Mouse (Mus musculus) hindbrain, embryonic 15.5 days (tissue): ENCODE results near the gene Zic5. TPM values are rescaled to one million over a fixed set of nuclear protein-coding genes. Genes with fewer than 3 reads are reported as not detected.

Experiments
- ATAC-seq: fragments of 200-750 bp; cut with Nextera tagmentation; 2 replicates; pipeline ENCODE4 v1.8.0; 2017; ENCODE audit warnings: low read depth, moderate number of reproducible peaks, moderate TSS enrichment; ENCODE audit not compliant: low FRiP score
- H3K27ac ChIP-seq: fragments of 300-500 bp; sonication (generic); replicated peaks from 2 replicates; pipeline ENCODE4 v1.5.1; 2015; ENCODE audit warnings: mild to moderate bottlenecking, inconsistent platforms
- H3K27me3 ChIP-seq: fragments of 300-500 bp; sonication (generic); 2 replicates; pipeline ENCODE4 v1.6.1; 2015; ENCODE audit warnings: control low read depth, inconsistent platforms
- H3K36me3 ChIP-seq: fragments of 300-500 bp; sonication (generic); 2 replicates; pipeline ENCODE4 v1.6.1; 2015; ENCODE audit warnings: control low read depth, inconsistent platforms
- H3K4me1 ChIP-seq: fragments of 300-500 bp; sonication (generic); replicated peaks from 2 replicates; pipeline ENCODE4 v1.6.1; 2015; ENCODE audit warnings: control low read depth, inconsistent platforms
- H3K4me2 ChIP-seq: fragments of 300-500 bp; sonication (generic); 2 replicates; pipeline ENCODE4 v1.6.1; 2015; ENCODE audit warnings: moderate library complexity, mild to moderate bottlenecking, inconsistent platforms
- H3K4me3 ChIP-seq: fragments of 300-500 bp; sonication (generic); 2 replicates; pipeline ENCODE4 v1.5.1; 2015; ENCODE audit warnings: mild to moderate bottlenecking, inconsistent platforms
- H3K9ac ChIP-seq: fragments of 300-500 bp; sonication (generic); 2 replicates; pipeline ENCODE4 v1.6.1; 2015; ENCODE audit warnings: inconsistent platforms
- H3K9me3 ChIP-seq: fragments of 300-500 bp; sonication (generic); 2 replicates; pipeline ENCODE4 v1.6.1; 2016; ENCODE audit warnings: control low read depth, inconsistent platforms
- WGBS: fragments of 180-500 bp; shearing (Covaris S2); methylation state at CpG from one replicate; pipeline ENCODE4 v1.1.7; 2015; 5-methylcytosine and 5-hydroxymethylcytosine counted together
- polyA plus RNA-seq: library from polyadenylated mRNA; unstranded; fragments of >200 nt; fragmentation: Nextera tagmentation; extraction: Ambion mirVana; gene quantifications from 2 replicates; pipeline ENCODE4 v1.2.1, GENCODE M21; 2015

Zic5 gene
- polyA plus RNA-seq, 1 experiment from 2014 or later = 17.9 TPM

- H3K4me2 ChIP-seq = peak overlapping the region; percentile 55
- peaks cover 24% of the 10 kb centered on the region for H3K27me3 ChIP-seq
- H3K27ac ChIP-seq = peak overlapping the region; percentile 97
- peak overlapping the region; percentile 59 for H3K9ac ChIP-seq
- ATAC-seq = no peak
- no peaks in the 10 kb centered on the region for H3K9me3 ChIP-seq
- peak overlapping the region; percentile 55 for H3K4me3 ChIP-seq
- peaks cover 15% of the 10 kb centered on the region for H3K4me1 ChIP-seq
- WGBS = 3% methylated on average over 9 of the region's 9 CpGs
- H3K36me3 ChIP-seq = no peaks in the 10 kb centered on the region
Measured at GRCm38 (mm10) chr14:122477971-122478573, 12.6 kb upstream of the Zic5 start.

- no peak for ATAC-seq
- Histone ChIP-seq H3K9me3 (no peaks in the 10 kb centered on the region), H3K36me3 (no peaks in the 10 kb centered on the region), H3K9ac (peak overlapping the region; percentile 59), H3K27me3 (peaks cover 28% of the 10 kb centered on the region), H3K4me2 (peak overlapping the region; percentile 55), H3K4me3 (peak overlapping the region; percentile 55), H3K4me1 (peaks cover 15% of the 10 kb centered on the region), H3K27ac (peak overlapping the region; percentile 97)
- WGBS = 1% methylated on average over 20 of the region's 20 CpGs
Measured at GRCm38 (mm10) chr14:122477261-122477671, 11.8 kb upstream of the Zic5 start.

DNA sequence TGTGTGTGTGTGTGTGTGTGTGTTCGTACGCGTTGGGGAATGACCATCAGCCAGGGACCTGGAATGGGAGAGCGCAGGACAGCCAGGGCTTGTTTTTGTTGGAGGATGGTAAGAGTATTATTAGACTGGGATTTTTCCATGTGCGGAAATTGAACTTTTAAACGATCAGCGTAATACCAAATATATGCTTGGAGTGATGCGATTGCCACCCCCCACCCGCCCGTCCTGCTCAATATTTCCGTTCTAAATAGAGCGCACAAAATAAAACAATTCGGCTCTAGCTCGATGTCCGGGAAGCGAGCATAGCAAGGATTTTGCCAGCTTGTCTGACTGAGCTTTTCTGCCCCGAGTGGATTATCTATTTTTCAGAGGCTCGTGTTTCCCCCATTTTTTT is 11.3 kb upstream of the Zic5 start:
- Histone ChIP-seq H3K4me3 (peak overlapping the region; percentile 55), H3K27me3 (peaks cover 28% of the 10 kb centered on the region), H3K9me3 (no peaks in the 10 kb centered on the region), H3K9ac (peak overlapping the region; percentile 59), H3K4me2 (peak overlapping the region; percentile 55), H3K27ac (peak overlapping the region; percentile 97), H3K4me1 (peaks cover 15% of the 10 kb centered on the region), H3K36me3 (no peaks in the 10 kb centered on the region)
- under 1% methylated on average over 18 of the region's 18 CpGs for WGBS
- no peak for ATAC-seq

DNA sequence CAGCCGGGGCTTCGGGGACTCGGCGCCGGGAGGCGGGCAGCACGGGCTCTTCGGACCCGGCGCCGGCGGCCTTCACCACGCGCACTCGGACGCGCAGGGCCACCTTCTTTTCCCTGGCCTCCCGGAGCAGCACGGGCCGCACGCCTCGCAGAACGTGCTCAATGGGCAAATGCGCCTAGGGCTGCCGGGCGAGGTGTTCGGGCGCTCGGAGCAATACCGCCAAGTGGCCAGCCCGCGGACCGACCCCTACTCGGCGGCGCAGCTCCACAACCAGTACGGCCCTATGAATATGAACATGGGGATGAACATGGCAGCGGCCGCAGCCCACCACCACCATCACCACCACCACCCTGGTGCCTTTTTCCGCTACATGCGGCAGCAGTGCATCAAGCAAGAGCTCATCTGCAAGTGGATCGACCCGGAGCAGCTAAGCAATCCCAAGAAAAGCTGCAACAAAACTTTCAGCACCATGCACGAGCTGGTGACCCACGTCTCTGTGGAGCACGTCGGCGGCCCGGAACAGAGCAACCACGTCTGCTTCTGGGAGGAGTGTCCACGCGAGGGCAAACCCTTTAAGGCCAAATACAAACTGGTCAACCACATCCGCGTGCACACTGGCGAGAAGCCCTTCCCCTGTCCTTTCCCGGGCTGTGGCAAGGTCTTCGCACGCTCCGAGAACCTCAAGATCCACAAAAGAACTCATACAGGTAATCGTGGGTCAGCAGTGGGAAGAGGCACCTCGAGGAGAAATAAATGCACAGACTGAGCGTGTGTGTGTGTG is 10.8 kb upstream of the Zic5 start:
- Histone ChIP-seq H3K4me1 (peaks cover 15% of the 10 kb centered on the region), H3K27ac (peak overlapping the region; percentile 97), H3K9ac (peak overlapping the region; percentile 59), H3K9me3 (no peaks in the 10 kb centered on the region), H3K4me2 (peak overlapping the region; percentile 55), H3K27me3 (peaks cover 30% of the 10 kb centered on the region), H3K36me3 (no peaks in the 10 kb centered on the region), H3K4me3 (peak overlapping the region; percentile 55)
- under 1% methylated on average over 61 of the region's 62 CpGs for WGBS
- ATAC-seq = no peak

DNA sequence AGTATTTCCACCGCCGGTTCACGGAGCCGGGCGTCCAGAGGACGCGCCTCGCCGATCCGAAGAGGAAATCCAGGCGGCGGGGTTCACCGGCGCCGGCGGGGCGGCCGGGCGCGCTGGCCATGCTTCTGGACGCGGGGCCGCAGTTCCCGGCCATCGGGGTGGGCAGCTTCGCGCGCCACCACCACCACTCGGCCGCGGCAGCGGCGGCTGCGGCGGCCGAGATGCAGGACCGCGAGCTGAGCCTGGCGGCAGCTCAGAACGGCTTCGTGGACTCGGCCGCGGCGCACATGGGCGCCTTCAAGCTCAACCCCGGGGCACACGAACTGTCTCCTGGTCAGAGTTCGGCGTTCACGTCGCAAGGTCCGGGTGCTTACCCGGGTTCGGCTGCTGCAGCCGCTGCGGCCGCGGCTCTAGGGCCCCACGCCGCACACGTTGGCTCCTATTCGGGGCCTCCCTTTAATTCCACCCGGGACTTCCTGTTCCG is 10.1 kb upstream of the Zic5 start:
- peak overlapping the region; percentile 55 for H3K4me3 ChIP-seq
- H3K4me1 ChIP-seq = peaks cover 15% of the 10 kb centered on the region
- no peaks in the 10 kb centered on the region for H3K9me3 ChIP-seq
- ATAC-seq = peak; percentile 12; the same call in 1 of the 2 replicates
- no peaks in the 10 kb centered on the region for H3K36me3 ChIP-seq
- peak overlapping the region; percentile 97 for H3K27ac ChIP-seq
- WGBS = under 1% methylated on average over 64 of the region's 65 CpGs
- peaks cover 34% of the 10 kb centered on the region for H3K27me3 ChIP-seq
- peak overlapping the region; percentile 59 for H3K9ac ChIP-seq
- peak overlapping the region; percentile 55 for H3K4me2 ChIP-seq

DNA sequence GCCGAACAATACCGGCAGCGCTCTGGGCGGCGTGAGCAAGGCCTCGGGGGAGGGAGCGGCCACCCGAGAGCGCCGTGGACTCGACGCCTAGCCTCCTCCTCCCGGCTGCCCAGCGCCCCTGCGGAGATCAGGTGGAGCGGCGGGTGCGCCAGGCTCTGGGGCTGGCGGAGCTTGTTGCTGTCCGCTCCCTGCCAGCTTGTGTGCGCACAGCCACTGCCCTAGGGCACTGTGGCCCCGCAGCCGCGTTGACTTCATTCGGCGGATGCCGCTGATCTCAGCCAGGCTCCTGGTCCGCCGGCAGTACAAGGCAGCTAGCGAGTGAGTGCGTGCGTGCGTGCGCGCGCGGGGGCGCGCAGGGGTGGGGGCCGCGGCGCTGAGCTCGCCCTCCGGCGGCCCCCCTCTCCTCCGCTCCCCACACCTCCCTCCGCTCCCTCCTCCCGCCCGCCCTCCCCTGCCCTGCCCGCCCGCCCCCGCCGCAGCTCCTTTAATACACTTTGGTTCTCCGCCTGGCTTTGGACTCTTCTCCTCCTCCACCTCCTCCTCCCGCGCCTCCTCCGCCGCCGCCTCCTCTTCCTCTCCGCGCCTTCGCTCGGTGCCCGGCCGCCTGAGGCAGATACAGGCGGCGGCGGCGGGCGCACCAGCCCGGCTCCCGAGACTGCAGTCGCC is 9.5 kb upstream of the Zic5 start, which contains the start of gene Zic2:
Gene Zic2 (plus strand): TSS at position 545 of the 666 bp plus-strand sequence.
- Histone ChIP-seq H3K9me3 (no peaks in the 10 kb centered on the region), H3K27me3 (peaks cover 34% of the 10 kb centered on the region), H3K9ac (peak within 1 kb of the TSS; percentile 59), H3K27ac (peak within 1 kb of the TSS; percentile 97), H3K4me2 (peak within 1 kb of the TSS; percentile 55), H3K36me3 (no peaks in the 10 kb centered on the region), H3K4me3 (peak within 1 kb of the TSS; percentile 55), H3K4me1 (peaks cover 15% of the 10 kb centered on the region)
- ATAC-seq = peak; percentile 82
- WGBS = under 1% methylated on average over 46 of the region's 73 CpGs

DNA sequence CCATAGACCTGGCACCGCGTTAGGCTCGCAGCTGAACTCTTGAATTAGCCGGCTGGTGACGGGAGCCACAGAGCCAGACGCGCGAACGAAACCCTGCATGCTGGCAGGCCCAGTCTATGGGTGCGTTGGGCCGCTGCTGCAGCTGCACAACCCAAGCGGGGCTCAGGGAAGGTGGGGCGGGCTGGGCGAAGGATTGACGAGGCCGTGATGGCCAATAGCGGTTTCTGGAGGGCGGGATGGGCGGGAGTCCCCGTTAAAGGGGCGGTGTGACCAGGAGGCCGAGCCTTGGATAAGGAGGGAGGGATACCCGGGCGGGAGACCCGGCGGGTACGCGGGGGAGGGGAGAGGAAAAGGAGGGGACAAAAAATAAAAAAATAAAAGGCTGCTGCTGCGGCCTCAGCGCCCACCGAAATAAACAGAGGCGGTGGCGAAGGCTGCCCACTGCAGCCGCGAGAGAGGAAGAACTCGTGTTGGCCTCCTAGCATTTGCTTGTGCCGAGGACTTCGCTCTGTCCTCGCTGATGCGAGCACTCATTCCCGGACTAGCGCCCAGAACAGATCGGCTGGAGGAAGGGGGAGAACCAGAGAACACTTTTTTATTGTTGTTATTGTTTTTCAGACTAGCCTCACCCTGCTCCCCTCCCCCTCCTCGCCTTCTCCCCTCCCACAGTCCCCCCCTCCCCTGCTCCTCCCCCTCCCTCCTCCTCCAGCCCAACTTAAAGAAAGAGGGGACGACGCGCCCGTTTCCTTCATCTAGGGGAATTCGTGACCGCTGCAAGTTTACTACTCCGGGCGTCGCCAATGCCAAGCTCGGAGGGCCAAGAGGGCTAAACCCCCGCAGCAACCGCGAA is 8.8 kb upstream of the Zic5 start:
- WGBS = 1% methylated on average over 57 of the region's 57 CpGs
- Histone ChIP-seq H3K36me3 (no peaks in the 10 kb centered on the region), H3K9ac (peak overlapping the region; percentile 54), H3K27ac (peak overlapping the region; percentile 97), H3K9me3 (no peaks in the 10 kb centered on the region), H3K27me3 (peaks cover 42% of the 10 kb centered on the region), H3K4me3 (peak overlapping the region; percentile 55), H3K4me2 (peak overlapping the region; percentile 55), H3K4me1 (peaks cover 15% of the 10 kb centered on the region)
- peak; percentile 82 for ATAC-seq

DNA sequence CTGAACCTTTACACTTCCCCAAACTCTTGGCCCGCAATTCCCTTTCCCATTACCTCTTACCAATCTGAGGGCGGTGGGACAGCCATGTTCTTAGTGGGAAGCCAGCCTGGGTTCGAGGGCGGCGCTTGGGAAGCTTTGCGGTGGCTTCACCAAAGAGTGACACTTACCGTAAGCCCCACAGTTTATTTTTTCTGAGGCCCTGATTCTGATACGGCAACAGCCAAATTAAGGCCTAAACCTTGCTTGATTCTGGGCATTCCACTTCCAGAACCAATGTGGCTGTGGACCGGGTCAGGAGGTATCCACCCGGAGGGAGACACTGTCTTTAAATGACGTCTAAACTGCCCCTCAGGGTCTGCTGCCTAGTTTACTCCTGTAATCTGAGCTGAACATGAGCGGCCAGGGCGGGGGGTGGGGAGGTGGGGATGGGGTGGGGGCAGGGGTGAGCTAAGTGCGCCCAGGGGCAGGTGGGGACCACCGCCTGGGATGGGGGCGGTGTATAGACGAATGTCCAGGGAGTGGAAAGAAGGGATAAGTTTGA is 7.8 kb upstream of the Zic5 start:
- H3K27me3 ChIP-seq = peaks cover 44% of the 10 kb centered on the region
- peak overlapping the region; percentile 97 for H3K27ac ChIP-seq
- peak overlapping the region; percentile 55 for H3K4me3 ChIP-seq
- 5% methylated on average over 17 of the region's 17 CpGs for WGBS
- peak overlapping the region; percentile 55 for H3K4me2 ChIP-seq
- no peaks in the 10 kb centered on the region for H3K36me3 ChIP-seq
- peaks cover 15% of the 10 kb centered on the region for H3K4me1 ChIP-seq
- no peak for ATAC-seq
- peak overlapping the region; percentile 39; the same call in 1 of the 2 replicates for H3K9ac ChIP-seq
- no peaks in the 10 kb centered on the region for H3K9me3 ChIP-seq

GRCm38 (mm10) chr14:122472647-122473046 is 7.2 kb upstream of the Zic5 start:
- 14% methylated on average over 5 of the region's 5 CpGs for WGBS
- peak overlapping the region; percentile 39; the same call in 1 of the 2 replicates for H3K9ac ChIP-seq
- peaks cover 46% of the 10 kb centered on the region for H3K27me3 ChIP-seq
- peak overlapping the region; percentile 55 for H3K4me2 ChIP-seq
- peak overlapping the region; percentile 55 for H3K4me3 ChIP-seq
- peak overlapping the region; percentile 97 for H3K27ac ChIP-seq
- H3K4me1 ChIP-seq = peaks cover 15% of the 10 kb centered on the region
- no peaks in the 10 kb centered on the region for H3K36me3 ChIP-seq
- ATAC-seq = no peak
- H3K9me3 ChIP-seq = no peaks in the 10 kb centered on the region

DNA sequence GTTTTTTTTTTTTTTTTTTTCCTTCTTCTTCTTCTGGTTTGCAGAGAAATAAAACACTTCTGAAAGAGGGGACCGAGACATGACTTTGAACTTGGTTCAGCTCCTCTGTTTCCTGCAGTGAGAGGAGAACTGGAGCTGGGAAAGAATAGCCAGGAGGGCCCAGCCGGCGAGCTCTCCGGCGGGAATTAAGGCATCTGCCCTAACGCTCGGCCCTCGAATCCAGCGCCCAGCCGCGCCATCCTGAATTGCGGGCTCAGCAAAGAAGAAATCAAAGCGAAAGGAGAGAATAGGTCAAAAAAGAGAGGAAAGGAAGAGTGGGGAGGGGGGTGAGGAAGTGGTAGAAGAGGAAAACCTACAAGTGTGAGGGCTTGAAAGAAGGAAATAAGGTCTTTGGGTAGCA is 6.7 kb upstream of the Zic5 start:
- Histone ChIP-seq H3K4me3 (peak overlapping the region; percentile 55), H3K9ac (peak overlapping the region; percentile 39; the same call in 1 of the 2 replicates), H3K4me2 (peak overlapping the region; percentile 55), H3K4me1 (peaks cover 15% of the 10 kb centered on the region), H3K27ac (peak overlapping the region; percentile 97), H3K27me3 (peaks cover 50% of the 10 kb centered on the region), H3K9me3 (no peaks in the 10 kb centered on the region), H3K36me3 (no peaks in the 10 kb centered on the region)
- 2% methylated on average over 13 of the region's 13 CpGs for WGBS
- ATAC-seq = no peak
